Mouse (Mus musculus) CH12.LX (cell line): ENCODE results near the gene Ube2z. TPM values are rescaled to one million over a fixed set of nuclear protein-coding genes. Genes with fewer than 3 reads are reported as not detected.

Experiments
- DNase-seq: peaks from one replicate; pipeline ENCODE4 v3.0.0-alpha.2; 2013; ENCODE audit errors: extremely low read depth
- H3K27ac ChIP-seq: 2 replicates; pipeline ENCODE4 v1.5.1; 2012; ENCODE audit warnings: low read depth, mild to moderate bottlenecking, control low read depth, moderate library complexity; ENCODE audit not compliant: insufficient read depth
- H3K27me3 ChIP-seq: replicated peaks from 2 replicates; pipeline ENCODE3; 2012; ENCODE audit warnings: inconsistent platforms
- H3K36me3 ChIP-seq, 2 experiments: replicated peaks in 1 of 2; 2 replicates each; pipeline versions ENCODE3 to v1.6.1; 2012; ENCODE audit warnings: inconsistent platforms in 1 of 2, low read length in 1 of 2, mild to moderate bottlenecking in 1 of 2, mixed read lengths in 1 of 2, moderate library complexity in 1 of 2; ENCODE audit not compliant: control insufficient read depth in 1 of 2, insufficient read depth in 1 of 2
- H3K4me1 ChIP-seq, 2 experiments: 2 replicates each; pipeline ENCODE4 v1.6.1; 2012; ENCODE audit warnings: inconsistent platforms in 1 of 2, moderate library complexity in 1 of 2; ENCODE audit not compliant: insufficient read depth in 2 of 2, control insufficient read depth in 1 of 2
- H3K4me2 ChIP-seq: 2 replicates; pipeline ENCODE4 v1.6.1; 2012; ENCODE audit warnings: low read depth, mild to moderate bottlenecking, control low read depth; ENCODE audit not compliant: poor library complexity, insufficient read depth, severe bottlenecking
- H3K4me3 ChIP-seq, 3 experiments: fragments of 150-350 bp in 1 of 3; sonication (generic) in 1 of 3; replicated peaks in 1 of 3; 2 replicates each; pipeline versions ENCODE3 to v1.5.1; 2011 to 2012; ENCODE audit warnings: low read depth in 2 of 3, low read length in 2 of 3, mild to moderate bottlenecking in 2 of 3, moderate library complexity in 2 of 3, control low read depth in 1 of 3, improper control_type of control experiment in 1 of 3, inconsistent platforms in 1 of 3, mixed read lengths in 1 of 3; ENCODE audit not compliant: poor library complexity in 1 of 3
- H3K79me2 ChIP-seq: replicated peaks from 2 replicates; pipeline ENCODE4 v1.6.1; 2012; ENCODE audit warnings: mild to moderate bottlenecking, moderate library complexity; ENCODE audit not compliant: control insufficient read depth, poor library complexity, insufficient read depth, severe bottlenecking; ENCODE audit errors: extremely low read depth
- H3K9ac ChIP-seq: 2 replicates; pipeline ENCODE4 v1.6.1; 2012; ENCODE audit warnings: low read depth, mild to moderate bottlenecking, control low read depth, moderate library complexity; ENCODE audit not compliant: insufficient read depth
- H3K9me3 ChIP-seq: replicated peaks from 2 replicates; pipeline ENCODE3; 2012; ENCODE audit warnings: low read length, inconsistent platforms, mixed read lengths
- BHLHE40 ChIP-seq: IDR thresholded peaks from 2 replicates; pipeline ENCODE4 v1.6.1; 2011; ENCODE audit warnings: mild to moderate bottlenecking, low read depth, low read length, improper control_type of control experiment
- CHD2 ChIP-seq: IDR thresholded peaks from 2 replicates; pipeline ENCODE4 v1.6.1; 2011; ENCODE audit warnings: low read length, improper control_type of control experiment
- CTCF ChIP-seq, 2 experiments: IDR thresholded peaks in 1 of 2; conservative IDR thresholded peaks in 1 of 2; 2 replicates each; pipeline ENCODE4 v1.5.1; 2011 to 2012; ENCODE audit warnings: low read depth in 2 of 2, low read length in 2 of 2, improper control_type of control experiment in 1 of 2, inconsistent platforms in 1 of 2, mild to moderate bottlenecking in 1 of 2, moderate library complexity in 1 of 2
- E2F4 ChIP-seq: IDR thresholded peaks from 2 replicates; pipeline ENCODE4 v1.6.1; 2011; ENCODE audit warnings: low read depth, low read length, improper control_type of control experiment; ENCODE audit not compliant: insufficient replicate concordance
- EP300 ChIP-seq: IDR thresholded peaks from 2 replicates; pipeline ENCODE4 v1.6.1; 2011; ENCODE audit warnings: low read length, improper control_type of control experiment
- GABPA ChIP-seq: IDR thresholded peaks from 2 replicates; pipeline ENCODE4 v1.6.1; 2012; ENCODE audit warnings: low read depth, low read length, improper control_type of control experiment, inconsistent platforms; ENCODE audit not compliant: insufficient replicate concordance
- JUND ChIP-seq: conservative IDR thresholded peaks from 2 replicates; pipeline ENCODE4 v1.6.1; 2011; ENCODE audit warnings: low read depth, low read length, improper control_type of control experiment
- MAX ChIP-seq: IDR thresholded peaks from 2 replicates; pipeline ENCODE4 v1.6.1; 2011; ENCODE audit warnings: low read length, improper control_type of control experiment
- MAZ ChIP-seq: IDR thresholded peaks from 2 replicates; pipeline ENCODE4 v1.6.1; 2012; ENCODE audit warnings: low read depth, mild to moderate bottlenecking, inconsistent platforms, low read length, improper control_type of control experiment, moderate library complexity
- MEF2A ChIP-seq: IDR thresholded peaks from 2 replicates; pipeline ENCODE4 v1.6.1; 2014; ENCODE audit warnings: low read depth, mild to moderate bottlenecking, inconsistent platforms, low read length, improper control_type of control experiment, borderline replicate concordance
- MXI1 ChIP-seq: IDR thresholded peaks from 2 replicates; pipeline ENCODE4 v1.6.1; 2011; ENCODE audit warnings: mild to moderate bottlenecking, low read depth, low read length, improper control_type of control experiment
- PAX5 ChIP-seq: IDR thresholded peaks from 2 replicates; pipeline ENCODE4 v1.6.1; 2012; ENCODE audit warnings: low read length, inconsistent platforms, mixed read lengths
- POLR2AphosphoS2 ChIP-seq: IDR thresholded peaks from 2 replicates; pipeline ENCODE4 v1.6.1; 2011; ENCODE audit warnings: low read depth, low read length, improper control_type of control experiment
- RCOR1 ChIP-seq: conservative IDR thresholded peaks from 2 replicates; pipeline ENCODE4 v1.6.1; 2012; ENCODE audit warnings: low read depth, mild to moderate bottlenecking, inconsistent platforms, low read length, improper control_type of control experiment
- SMC3 ChIP-seq: IDR thresholded peaks from 2 replicates; pipeline ENCODE4 v1.6.1; 2011; ENCODE audit warnings: low read depth, low read length, improper control_type of control experiment
- USF1 ChIP-seq: IDR thresholded peaks from 2 replicates; pipeline ENCODE4 v1.6.1; 2014; ENCODE audit warnings: low read depth, mild to moderate bottlenecking, inconsistent platforms, low read length, improper control_type of control experiment
- ZKSCAN1 ChIP-seq: IDR thresholded peaks from 2 replicates; pipeline ENCODE4 v1.6.1; 2012; ENCODE audit warnings: low read depth, inconsistent platforms, low read length, improper control_type of control experiment, borderline replicate concordance
- dilution Hi-C: fragments of 300-500 bp; cut with MboI; formaldehyde crosslinking; loops from 2 replicates; pipeline ENCODE4 v1.14.3; 2020; ENCODE audit warnings: low sequenced_read_pairs; ENCODE audit not compliant: extremely low pct_unique_long_range_greater_than_20kb, extremely low pct_ligation_motif_present
- in situ Hi-C: fragments of 300-500 bp; cut with MboI; formaldehyde crosslinking; loops from 3 replicates; pipeline ENCODE4 v1.14.3; 2019; ENCODE audit warnings: low sequenced_read_pairs, low pct_ligation_motif_present, low pct_unique_long_range_greater_than_20kb, mixed read lengths
- polyA plus RNA-seq: library from polyadenylated mRNA; unstranded; fragments of >175 nt; gene quantifications from 2 replicates; pipeline ENCODE4 v1.2.1, GENCODE M21; 2012; ENCODE audit warnings: low read depth; ENCODE audit not compliant: insufficient read length
- total RNA-seq, 2 experiments: library from RNA; depleted of rRNA; stranded (reverse); fragments of 300-350 nt in 1 of 2; fragments of >200 nt in 1 of 2; gene quantifications; 2 replicates each; pipeline ENCODE4 v1.2.3; 2012 to 2014

The Ube2z gene
- total and polyA plus RNA-seq, 3 experiments = 51.3 to 67.8 (median 64.2) TPM

- Histone ChIP-seq H3K36me3 (no peaks in the 10 kb centered on the region), H3K27ac (no peak overlapping the region), H3K79me2 (no peaks in the 10 kb centered on the region), H3K27me3 (peaks cover 28% of the 10 kb centered on the region), H3K4me3 (no peak overlapping the region), H3K4me1 (no peaks in the 10 kb centered on the region), H3K4me2 (no peak overlapping the region), H3K9ac (no peak overlapping the region), H3K9me3 (peaks cover 12% of the 10 kb centered on the region)
- no peak for DNase-seq
- peak; percentile 5 to 37; a peak in 2 of 4 replicates for TF ChIP-seq CTCF (conservative IDR thresholded peaks at IDR 0.05 in 1 of 2, IDR thresholded peaks at IDR 0.05 in 1 of 2; ENCODE audit: low read depth in 2 of 2, low read length in 2 of 2)
- TF ChIP-seq GABPA = no peak
- dilution Hi-C loops (no loop called here), in situ Hi-C loops (loop anchor here (10.0 kb wide), 1 partner anchor 103 kb away; no protein-coding TSS in a partner anchor)
Observed at GRCm38 (mm10) chr11:96087981-96088380, 22.8 kb upstream of the Ube2z start.

- H3K36me3 ChIP-seq = no peaks in the 10 kb centered on the region
- H3K27ac ChIP-seq = no peak overlapping the region
- peaks cover 17% of the 10 kb centered on the region for H3K27me3 ChIP-seq
- H3K4me3 ChIP-seq = no peak overlapping the region
- dilution Hi-C loops (no loop called here), in situ Hi-C loops (loop anchor here (10.0 kb wide), 1 partner anchor 98 kb away; no protein-coding TSS in a partner anchor)
- TF ChIP-seq MXI1 (no peak), CTCF (conservative IDR thresholded peaks at IDR 0.05 in 1 of 2, IDR thresholded peaks at IDR 0.05 in 1 of 2; ENCODE audit: low read depth in 2 of 2, low read length in 2 of 2) (no peak), MAZ (no peak), SMC3 (no peak), E2F4 (no peak), MAX (no peak), PAX5 (no peak), USF1 (no peak), POLR2AphosphoS2 (no peak), MEF2A (no peak), GABPA (no peak), RCOR1 (no peak), BHLHE40 (no peak), CHD2 (no peak), JUND (no peak), ZKSCAN1 (no peak), EP300 (no peak)
- no peak overlapping the region for H3K9ac ChIP-seq
- no peak overlapping the region for H3K4me2 ChIP-seq
- DNase-seq = no peak
- H3K9me3 ChIP-seq = peaks cover 4% of the 10 kb centered on the region
- no peaks in the 10 kb centered on the region for H3K79me2 ChIP-seq
- no peaks in the 10 kb centered on the region for H3K4me1 ChIP-seq
Observed at GRCm38 (mm10) chr11:96082682-96083081, 17.5 kb upstream of the Ube2z start.
